Mouse (Mus musculus): ENCODE measurements around the gene Zfp708. TPM values are rescaled to one million over a fixed set of nuclear protein-coding genes. Genes with fewer than 3 reads are reported as not detected.
"Not testable (repeated sequence)": the region's sequence is repeated elsewhere in the genome, so short reads cannot be mapped to it uniquely, and the experiment has no call there.

Zfp708 gene
- 1 to 10 TPM; 2.6 to 2.7 TPM for total RNA-seq (2021)

DNA sequence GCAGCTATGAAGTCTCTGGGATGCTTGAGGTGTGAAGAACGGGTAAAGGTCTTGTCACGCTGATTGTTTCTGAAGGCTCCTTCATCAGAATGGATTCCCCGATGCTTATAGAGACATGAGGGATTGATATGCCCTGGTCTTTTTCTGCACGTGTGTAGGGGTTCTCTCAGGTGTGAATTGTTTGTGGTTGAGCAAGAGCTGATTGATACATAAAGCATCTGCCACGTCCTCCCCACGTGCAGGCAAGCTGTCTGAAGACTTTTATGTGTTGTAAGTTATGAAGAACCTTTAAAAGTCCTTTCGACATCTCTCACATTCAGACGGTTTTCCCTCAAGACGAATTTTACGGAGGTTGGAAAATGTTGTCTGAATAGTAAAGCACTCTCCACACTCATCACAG, at the start of gene Zfp708:
Gene Zfp708, minus strand, starts transcription at position 101 of the 400 bp plus-strand sequence.
- DNase-seq (ENCODE audit: low spot score in 2 of 2): no peak
- intact Hi-C loops (cut with DNase I): no loop called here

DNA sequence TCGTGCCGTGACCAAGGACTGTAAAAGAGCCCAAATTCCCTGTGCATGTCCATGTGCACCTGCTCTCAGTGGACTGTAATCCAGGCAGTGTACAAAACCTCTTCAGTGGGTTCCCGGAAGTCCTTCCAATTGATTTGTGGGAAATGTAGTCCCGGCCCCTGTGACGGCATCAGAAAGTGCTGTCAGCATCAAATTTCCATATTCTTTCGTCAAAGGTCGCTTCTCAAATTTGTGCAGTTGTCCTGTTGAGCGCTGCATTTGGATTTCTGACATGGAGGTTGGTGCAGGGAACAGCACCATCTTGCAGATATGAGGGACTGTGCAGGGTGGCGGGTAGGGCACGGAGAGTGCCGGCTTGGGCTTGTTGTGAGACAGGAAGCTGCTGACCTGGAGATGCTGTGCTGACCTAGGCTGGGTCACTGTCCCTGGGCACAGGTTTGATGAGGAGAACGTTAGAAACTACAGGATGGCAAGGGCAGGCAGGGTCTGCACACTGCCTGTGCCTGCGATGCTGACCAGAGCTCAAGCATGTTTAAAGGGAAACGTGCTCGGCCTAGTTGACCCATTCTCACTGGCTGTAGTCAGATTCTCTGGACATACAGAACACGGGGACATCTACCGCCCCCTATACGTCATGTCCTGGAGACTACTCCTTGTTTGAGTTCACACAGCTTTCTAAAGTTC, 30.4 kb upstream of the Zfp708 start:
- intact Hi-C loops (cut with DNase I): loop anchor here (5.0 kb wide), 1 partner anchor 66 kb away; the partner anchor contains the start of gene Zfp712
- peak; percentile 86 to 90 for DNase-seq (ENCODE audit: low spot score in 2 of 2)

DNA sequence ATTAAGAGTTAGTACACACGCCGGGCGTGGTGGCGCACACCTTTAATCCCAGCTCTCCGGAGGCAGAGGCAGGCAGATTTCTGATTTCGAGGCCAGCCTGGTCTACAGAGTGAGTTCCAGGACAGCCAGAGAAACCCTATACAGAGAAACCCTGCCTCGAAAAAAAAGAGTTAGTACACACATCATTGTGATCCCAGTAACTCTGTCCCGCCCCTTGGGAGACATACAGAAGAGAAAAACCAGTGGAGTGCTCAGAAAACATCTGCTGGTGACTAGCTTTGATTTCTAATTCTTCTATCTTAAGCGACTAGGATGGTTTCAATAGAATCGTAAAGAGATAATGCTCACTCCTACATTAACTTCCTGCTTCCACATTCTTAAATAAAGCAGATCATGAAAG, 29.7 kb upstream of the Zfp708 start:
- not testable (repeated sequence) for DNase-seq (ENCODE audit: low spot score in 2 of 2)
- intact Hi-C loops (cut with DNase I): loop anchor here (5.0 kb wide), 1 partner anchor 65 kb away; the partner anchor contains the start of gene Zfp712

DNA sequence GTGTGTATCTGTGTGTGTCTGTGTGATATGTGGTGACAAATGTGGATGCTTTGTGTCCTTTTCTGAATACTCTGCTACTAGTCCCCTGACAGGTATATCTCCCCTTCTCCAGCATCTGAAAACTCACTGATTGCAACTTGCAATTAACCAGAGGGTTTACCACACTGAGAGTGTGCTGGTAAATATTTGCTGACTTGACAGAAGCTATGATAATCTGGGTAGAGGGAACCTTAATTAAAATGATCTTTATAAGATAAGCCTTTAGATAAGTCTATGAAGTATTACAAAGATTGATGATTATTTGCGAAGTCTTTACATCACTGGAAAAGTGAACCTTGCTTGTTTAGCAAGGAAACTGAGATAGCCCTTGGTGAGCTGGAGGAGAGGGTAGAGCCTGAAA, 26.7 kb upstream of the Zfp708 start:
- DNase-seq (ENCODE audit: low spot score in 2 of 2): no peak
- intact Hi-C loops (cut with DNase I): no loop called here

DNA sequence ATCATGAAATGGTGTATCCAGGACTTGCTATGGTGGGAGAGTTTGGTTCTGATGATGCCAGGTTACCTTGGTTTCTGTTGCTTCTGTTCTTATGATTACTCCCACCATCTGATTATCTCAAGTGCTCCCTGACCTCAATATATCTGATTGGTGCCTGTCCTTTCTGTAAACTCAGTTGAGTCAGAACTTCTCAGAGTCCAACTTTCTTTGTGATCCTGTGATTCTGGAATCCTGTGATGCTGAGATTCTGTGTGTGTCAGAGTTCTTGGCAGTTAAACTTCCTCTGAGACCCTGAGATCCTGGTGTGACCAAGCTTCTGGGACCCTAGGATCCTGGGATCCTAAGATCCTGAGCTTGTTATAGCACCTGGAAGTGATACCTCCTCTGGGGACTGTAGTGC, 23.6 kb upstream of the Zfp708 start, which contains the start of gene Zfp759:
Gene Zfp759, plus strand, starts transcription at position 301 of the 400 bp plus-strand sequence.
- intact Hi-C loops (cut with DNase I); DNase-seq (ENCODE audit: low spot score in 2 of 2): not testable (repeated sequence)

DNA sequence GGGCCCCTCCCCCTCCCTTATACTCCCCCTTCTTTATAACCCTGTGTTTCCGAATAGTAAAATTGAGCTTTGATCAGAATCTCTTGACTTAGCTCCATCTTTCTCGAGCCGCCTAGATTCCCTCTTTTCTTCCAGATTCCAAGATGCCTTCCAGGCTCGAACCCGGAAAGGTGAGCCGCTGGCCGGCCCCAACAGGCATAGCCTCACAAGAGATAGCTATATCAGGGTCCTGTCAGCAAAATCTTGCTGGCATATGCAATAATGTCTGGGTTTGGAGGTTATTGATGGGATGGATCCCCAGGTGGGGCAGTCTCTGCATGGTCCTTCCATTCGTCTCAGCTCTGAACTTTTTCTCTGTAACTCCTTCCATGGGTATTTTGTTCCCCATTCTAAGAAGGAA, 18.4 kb upstream of the Zfp708 start, which contains the start of gene Rslcan18:
Gene Rslcan18, minus strand, starts transcription at position 101 of the 400 bp plus-strand sequence.
- intact Hi-C loops (cut with DNase I): not testable (repeated sequence)

DNA sequence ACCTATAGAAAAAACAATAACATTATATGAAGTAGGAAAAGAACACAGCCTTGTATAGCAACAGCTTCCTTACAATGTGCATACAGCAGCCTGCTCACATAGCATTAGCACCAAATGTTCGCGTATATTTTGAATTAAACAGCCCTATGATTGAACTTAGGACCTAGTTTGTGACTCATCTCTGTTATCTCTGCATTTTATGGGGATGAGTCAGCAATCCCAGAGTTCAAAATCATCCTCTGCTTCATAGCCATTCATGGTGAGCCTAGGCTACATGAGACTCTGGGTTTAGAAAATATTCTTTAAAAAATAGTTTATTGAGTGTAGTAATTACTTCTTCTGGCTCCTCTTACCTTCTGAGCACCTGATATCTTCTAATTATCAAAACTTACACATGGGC, 15.5 kb upstream of the Zfp708 start:
- DNase-seq (ENCODE audit: low spot score in 2 of 2): no peak
- intact Hi-C loops (cut with DNase I): no loop called here

More for the DNA sequence above, 18.4 kb upstream of the Zfp708 start, which contains the start of gene Rslcan18:
- DNase-seq (ENCODE audit: low spot score in 2 of 2): not testable (repeated sequence)

DNA sequence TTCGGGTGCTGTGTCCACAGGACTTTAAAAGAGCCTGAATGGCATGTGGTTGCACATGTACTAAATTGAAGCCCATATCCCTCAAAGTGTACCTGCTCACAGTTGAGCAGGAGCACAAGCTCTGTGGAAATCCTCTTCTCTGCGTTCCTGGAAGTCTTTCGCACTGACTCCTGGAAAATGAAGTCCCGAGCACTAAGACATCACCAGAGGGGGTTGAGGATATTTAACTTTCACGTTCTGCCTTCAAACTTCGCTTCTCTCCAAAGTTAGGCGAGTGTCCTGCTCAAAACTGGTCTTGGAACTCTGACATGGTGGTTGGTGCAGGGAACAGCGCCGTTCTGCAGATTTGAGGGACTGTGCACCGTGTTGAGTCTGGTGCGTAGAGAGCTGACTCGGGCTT, 14.3 kb upstream of the Zfp708 start:
- peak; percentile 37 to 38 for DNase-seq (ENCODE audit: low spot score in 2 of 2)
- intact Hi-C loops (cut with DNase I): no loop called here

GRCm38 (mm10) chr13:67108821-67109206, 11.0 kb upstream of the Zfp708 start:
- DNase-seq (ENCODE audit: low spot score in 2 of 2): peak in 1 of 2 experiments; percentile 33
- intact Hi-C loops (cut with DNase I): loop anchor here (5.0 kb wide), 1 partner anchor 47 kb away; the partner anchor contains the start of gene Zfp712

GRCm38 (mm10) chr13:67108194-67108820, 10.5 kb upstream of the Zfp708 start, which contains the start of gene Gm28557:
Gm28557 (minus strand) TSS chr13:67108604.
- intact Hi-C loops (cut with DNase I): loop anchor here (5.0 kb wide), 1 partner anchor 46 kb away; the partner anchor contains the start of gene Zfp712
- peak; percentile 85 to 89 for DNase-seq (ENCODE audit: low spot score in 2 of 2)

GRCm38 (mm10) chr13:67107681-67108080, 9.9 kb upstream of the Zfp708 start:
- DNase-seq (ENCODE audit: low spot score in 2 of 2): no peak
- intact Hi-C loops (cut with DNase I): loop anchor here (5.0 kb wide), 1 partner anchor 45 kb away; the partner anchor contains the start of gene Zfp712

DNA sequence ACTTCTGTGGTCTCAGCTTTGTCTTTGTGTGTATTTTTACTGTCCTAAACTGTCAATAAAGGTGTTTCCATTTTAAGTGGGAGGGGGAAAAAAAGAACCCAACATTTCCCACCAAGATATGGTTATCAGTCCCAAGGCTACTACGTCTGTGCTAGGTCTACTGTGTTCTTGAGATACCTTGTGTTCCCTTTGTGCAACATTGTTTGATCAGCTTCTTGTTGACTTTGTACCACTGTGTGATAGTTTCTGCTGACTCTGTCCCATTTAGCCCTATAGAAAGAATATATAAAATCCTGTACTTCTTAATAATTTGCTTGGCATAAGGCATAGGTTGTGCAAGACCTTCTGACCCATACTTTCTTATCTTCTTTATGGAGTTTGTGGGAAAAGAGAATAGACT, 7.6 kb downstream of the Zfp708 start:
- intact Hi-C loops (cut with DNase I): no loop called here
- DNase-seq (ENCODE audit: low spot score in 2 of 2): no peak

- intact Hi-C loops (cut with DNase I): loop anchor here (1.0 to 10.0 kb wide), 2 partner anchors 21 to 733 kb away; partner anchors contain the start of genes Zfp273 and Zfp712
- DNase-seq (ENCODE audit: low spot score in 2 of 2): no peak
Observed at GRCm38 (mm10) chr13:67081946-67082345, 15.8 kb downstream of the Zfp708 start.

DNA sequence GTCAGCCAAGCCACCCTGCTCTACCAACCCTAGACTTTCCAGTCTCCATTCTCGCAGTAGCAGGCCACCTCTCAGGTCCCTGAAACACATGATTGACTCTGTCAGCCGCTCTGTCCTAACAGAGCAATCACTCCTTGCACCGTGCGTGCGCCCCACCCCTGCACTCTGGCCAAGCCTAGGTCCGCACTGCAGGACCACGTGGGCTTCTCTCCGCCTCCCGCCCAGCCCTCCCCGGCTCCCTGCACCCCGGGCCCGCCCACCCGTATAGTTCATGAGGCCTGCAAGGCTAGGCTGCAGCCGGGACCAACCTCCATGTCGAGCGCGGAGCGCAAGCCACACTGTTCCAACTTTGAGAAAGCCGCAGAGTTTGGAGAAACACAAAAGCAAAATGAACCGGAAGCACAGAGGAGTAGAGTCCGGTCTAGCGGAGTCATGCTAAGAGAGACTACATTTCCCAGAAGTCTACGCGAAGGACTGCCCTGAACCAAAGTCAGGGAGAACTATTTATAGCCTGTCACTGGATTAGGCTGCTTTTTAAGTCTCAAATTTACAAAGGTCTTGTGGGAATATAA, 16.5 kb downstream of the Zfp708 start:
- intact Hi-C loops (cut with DNase I): loop anchor here (1.0 to 10.0 kb wide), 2 partner anchors 20 to 734 kb away; partner anchors contain the start of genes Zfp273 and Zfp712
- peak; percentile 73 to 74 for DNase-seq (ENCODE audit: low spot score in 2 of 2)

DNA sequence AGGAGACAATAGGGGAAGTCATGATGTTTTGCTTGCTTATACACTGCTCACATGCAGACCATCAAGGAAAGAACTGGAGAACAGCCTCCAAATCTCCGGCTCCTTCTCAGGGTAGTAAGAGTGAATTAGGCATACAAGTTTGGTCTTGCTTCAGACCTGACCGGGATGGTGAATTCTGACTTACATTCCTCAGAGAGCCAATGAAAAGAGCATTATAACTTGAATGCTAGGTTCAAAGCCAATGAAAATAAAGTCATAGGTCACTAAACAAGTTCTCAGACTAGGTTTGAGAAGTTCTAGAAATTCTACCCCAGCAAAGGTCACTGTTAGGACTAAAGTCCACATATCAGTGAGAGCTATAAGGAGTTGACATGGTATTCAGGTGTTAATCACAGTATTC, 20.5 kb downstream of the Zfp708 start:
- DNase-seq (ENCODE audit: low spot score in 2 of 2): no peak
- intact Hi-C loops (cut with DNase I): no loop called here

DNA sequence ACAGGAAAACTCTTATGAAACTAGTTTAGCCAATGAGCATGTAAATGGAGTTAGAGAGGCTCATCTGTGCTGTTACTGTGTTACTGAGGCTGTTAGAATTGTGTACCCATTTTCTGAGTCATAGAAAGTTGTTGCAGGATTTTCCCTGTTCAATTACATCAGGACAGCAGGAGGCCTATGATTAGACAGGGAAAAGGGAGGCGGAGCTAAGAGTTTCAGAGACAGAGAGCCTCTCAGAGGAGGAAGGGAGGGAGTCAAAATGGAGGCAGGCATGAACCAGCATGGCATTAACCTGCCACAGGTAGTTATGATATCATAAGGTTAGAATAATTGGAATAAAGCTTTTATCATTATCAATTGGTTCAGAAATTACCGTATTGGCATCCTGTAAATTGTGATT, 25.0 kb downstream of the Zfp708 start:
- no peak for DNase-seq (ENCODE audit: low spot score in 2 of 2)
- intact Hi-C loops (cut with DNase I): no loop called here

- intact Hi-C loops (cut with DNase I): no loop called here
- DNase-seq (ENCODE audit: low spot score in 2 of 2): no peak
Observed at GRCm38 (mm10) chr13:67065386-67065785, 32.4 kb downstream of the Zfp708 start.

DNA sequence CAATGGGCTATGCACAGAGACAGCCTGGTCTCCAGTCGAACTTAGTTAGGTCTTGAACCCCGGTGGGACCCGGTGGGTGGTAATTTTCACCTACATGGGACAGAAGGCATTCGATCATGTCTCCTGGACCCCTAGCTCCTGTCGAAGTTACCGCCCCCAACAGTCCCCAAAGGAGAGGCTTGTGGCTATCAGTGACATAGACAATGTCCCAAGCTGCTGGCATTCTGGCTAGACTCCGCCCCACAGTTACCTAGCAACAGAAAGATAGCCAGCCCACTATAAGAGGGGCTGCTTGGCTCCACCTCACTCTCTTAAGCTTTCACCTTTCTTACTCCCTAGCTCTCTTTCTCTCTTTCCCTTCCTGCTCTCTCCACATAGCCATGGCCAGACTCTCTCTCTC, 35.3 kb downstream of the Zfp708 start:
- intact Hi-C loops (cut with DNase I): loop anchor here (5.0 kb wide), 2 partner anchors 45 to 65 kb away; partner anchors contain the start of gene Gm28557

DNA sequence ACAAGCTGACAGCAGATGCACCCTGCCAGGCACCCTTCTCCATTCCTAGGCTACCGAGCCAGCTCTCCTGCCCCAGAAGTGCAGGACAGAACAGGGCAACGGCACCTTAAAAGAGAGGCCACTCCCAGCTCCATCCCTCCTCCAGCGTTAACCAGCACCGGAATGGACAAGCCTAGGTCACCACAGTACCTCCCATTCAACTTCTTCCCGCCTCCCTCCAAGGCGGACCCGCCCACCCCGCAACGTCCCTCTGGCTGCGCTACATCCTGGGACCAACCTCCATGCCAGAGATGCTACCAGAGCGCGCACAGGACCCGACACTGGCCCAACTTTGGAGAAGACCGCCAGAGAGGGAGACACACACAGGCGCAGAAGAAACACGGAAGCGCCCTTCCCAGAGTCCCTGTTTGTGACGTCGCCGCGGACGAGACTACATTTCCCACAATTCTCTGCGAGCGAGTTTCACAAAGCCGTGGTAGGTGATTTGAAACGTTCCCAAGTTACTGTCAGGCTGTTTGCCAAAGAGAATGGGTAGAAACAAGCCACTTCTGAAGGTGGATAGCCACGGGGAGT, 36.9 kb downstream of the Zfp708 start, which contains the start of gene Zfp712:
Gene Zfp712, minus strand, starts transcription at position 385 of the 573 bp plus-strand sequence.
- peak; percentile 89 to 93 for DNase-seq (ENCODE audit: low spot score in 2 of 2)
- intact Hi-C loops (cut with DNase I): loop anchor here (1.0 to 5.0 kb wide), 3 partner anchors 20 to 66 kb away; partner anchors contain the start of gene Gm28557

More for the DNA sequence above, 35.3 kb downstream of the Zfp708 start:
- no peak for DNase-seq (ENCODE audit: low spot score in 2 of 2)
